Mouse (Mus musculus) cerebellum, adult 2 months (tissue): Measurements from ENCODE around the gene Hnrnpl.

Source experiments
- CTCF ChIP-seq: fragments of 200-500 bp; IDR thresholded peaks from 2 replicates; pipeline ENCODE4 v1.5.1; 2011; ENCODE audit warnings: low read depth, mild to moderate bottlenecking, control low read depth, low read length, moderate library complexity, borderline replicate concordance; ENCODE audit not compliant: insufficient read depth
- POLR2A ChIP-seq: fragments of 200-500 bp; IDR thresholded peaks from 2 replicates; pipeline ENCODE4 v1.6.1; 2011; ENCODE audit warnings: low read length, control low read depth, borderline replicate concordance; ENCODE audit not compliant: insufficient read depth

DNA sequence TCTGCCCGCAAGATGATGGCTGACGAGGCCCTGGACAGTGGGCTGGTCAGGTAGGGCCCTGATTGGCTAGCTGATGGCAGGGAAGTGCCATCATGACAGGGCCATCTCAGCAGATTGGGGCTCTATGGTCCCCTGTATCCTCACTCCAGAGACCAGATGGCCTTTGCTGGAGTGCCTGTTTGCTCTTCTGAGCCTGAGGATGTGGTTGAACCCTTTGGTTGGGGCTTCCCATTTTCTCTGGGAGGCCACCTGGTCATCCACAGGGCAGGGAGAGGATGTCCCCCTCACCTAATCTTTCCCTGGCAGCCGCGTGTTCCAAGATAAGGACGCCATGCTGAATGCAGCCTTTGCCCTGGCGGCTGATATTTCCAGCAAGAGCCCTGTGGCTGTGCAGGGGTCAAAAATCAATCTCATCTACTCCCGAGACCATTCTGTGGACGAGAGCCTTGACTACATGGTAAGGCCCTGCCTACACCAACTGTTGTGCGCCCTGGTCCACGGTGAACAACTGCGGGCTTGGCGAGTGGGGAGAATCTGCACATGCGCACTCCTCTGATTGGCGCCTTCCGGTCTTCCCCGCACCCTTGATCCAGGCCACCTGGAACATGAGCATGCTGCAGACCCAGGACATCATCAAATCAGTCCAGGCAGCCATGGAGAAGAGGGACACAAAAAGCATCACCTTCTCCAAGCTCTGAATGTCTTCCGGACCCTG is 23.2 kb downstream of the Hnrnpl start:
- TF ChIP-seq POLR2A = no peak
- no peak for TF ChIP-seq CTCF
